8 mouse cellular contexts compared by ENCODE assay signal in genomic region chr13:31877061-31877460, GRCm38 (mm10).
DNase-seq lines count a peak whose midpoint lies in the region; ATAC-seq lines count a peak whose summit lies in the region.

No protein-coding gene starts in this region.

- peak; percentile 78 for ATAC-seq in kidney, embryonic 14.5 days (ENCODE audit: low FRiP score, low TSS enrichment)
- no peak for ATAC-seq in granulocyte monocyte progenitor cell, adult 5-6 weeks (replicated peaks; ENCODE audit: poor library complexity, severe bottlenecking)

- H3K9ac ChIP-seq in kidney, embryonic 14.5 days (ENCODE audit: low read depth, low read length): no peak overlapping the region

- H3K27me3 ChIP-seq in kidney, embryonic 14.5 days (ENCODE audit: control insufficient read depth, insufficient read depth, low read length): no peaks in the 10 kb centered on the region

- H3K4me3 ChIP-seq in kidney, embryonic 14.5 days (ENCODE audit: low read length): no peak overlapping the region

- no peaks in the 10 kb centered on the region for H3K36me3 ChIP-seq in kidney, embryonic 14.5 days (ENCODE audit: control insufficient read depth, insufficient read depth, low read length)

- peak overlapping the region; percentile 18; the same call in 1 of the 2 replicates for H3K27ac ChIP-seq in kidney, embryonic 14.5 days (ENCODE audit: low read depth, low read length)

- H3K4me2 ChIP-seq in kidney, embryonic 14.5 days (replicated peaks; ENCODE audit: low read depth, low read length): no peak overlapping the region

- peak; percentile 67 for DNase-seq in embryo, embryonic 10 days (ENCODE audit: low spot score)
- no peak for DNase-seq in embryo, embryonic 9.5 days (ENCODE audit: extremely low spot score)
- peak; percentile 47 for DNase-seq in fibroblast of lung, adult 2 months (ENCODE audit: low read depth)
- DNase-seq in lung, postnatal 14 days: peak; percentile 8
- no peak for DNase-seq in left cerebral cortex, adult 18-20 months (ENCODE audit: low spot score in 2 of 2)
- no peak for DNase-seq in right cerebral cortex, postnatal 36 days (ENCODE audit: low spot score in 2 of 2)

- peaks cover 9% of the 10 kb centered on the region for H3K4me1 ChIP-seq in kidney, embryonic 14.5 days (ENCODE audit: control insufficient read depth, insufficient read depth, low read length)

- 15% methylated on average over 4 of the region's 4 CpGs for WGBS in kidney, embryonic 14.5 days

- no peaks in the 10 kb centered on the region for H3K9me3 ChIP-seq in kidney, embryonic 14.5 days (ENCODE audit: control insufficient read depth, low read length)

Comparison
In these comparisons a context has a peak if more than half of its experiments do, and no peak if none do; other contexts are left out.
1. DNase-seq: peak in embryo, embryonic 10 days (single experiment), fibroblast of lung, adult 2 months (single experiment) and lung, postnatal 14 days (single experiment); none in embryo, embryonic 9.5 days (single experiment), left cerebral cortex, adult 18-20 months (0 of 2) and right cerebral cortex, postnatal 36 days (0 of 2).